Mouse (Mus musculus) ES-E14 (cell line): ENCODE measurements around the gene Gm21972. TPM values are rescaled to one million over a fixed set of nuclear protein-coding genes. Genes with fewer than 3 reads are reported as not detected.

Source experiments
- DNase-seq: peaks from one replicate; pipeline ENCODE4 v3.0.0-alpha.2; 2013; ENCODE audit warnings: low read depth, low spot score
- H3K27ac ChIP-seq: 2 replicates; pipeline ENCODE4 v1.5.1; 2012; ENCODE audit warnings: low read depth, mild to moderate bottlenecking, low read length, moderate library complexity, mixed read lengths; ENCODE audit not compliant: poor library complexity, insufficient read depth, severe bottlenecking
- H3K36me3 ChIP-seq: 2 replicates; pipeline ENCODE4 v1.6.1; 2012; ENCODE audit warnings: mild to moderate bottlenecking, low read length, moderate library complexity, mixed read lengths; ENCODE audit not compliant: control insufficient read depth, poor library complexity, insufficient read depth, severe bottlenecking
- H3K4me1 ChIP-seq, 2 experiments: fragments of 150-350 bp in 1 of 2; sonication (generic) in 1 of 2; 2 replicates each; pipeline ENCODE4 v1.6.1; 2012; ENCODE audit warnings: low read length in 2 of 2, mild to moderate bottlenecking in 1 of 2, mixed read lengths in 1 of 2; ENCODE audit not compliant: control insufficient read depth in 2 of 2, insufficient read depth in 2 of 2, poor library complexity in 1 of 2
- H3K4me3 ChIP-seq, 2 experiments: fragments of 150-350 bp in 1 of 2; sonication (generic) in 1 of 2; 2 replicates each; pipeline ENCODE4 v1.5.1; 2012; ENCODE audit warnings: low read length in 2 of 2, low read depth in 1 of 2, mild to moderate bottlenecking in 1 of 2, mixed read lengths in 1 of 2; ENCODE audit not compliant: insufficient read depth in 1 of 2, poor library complexity in 1 of 2, severe bottlenecking in 1 of 2
- H3K9ac ChIP-seq: 2 replicates; pipeline ENCODE4 v1.6.1; 2012; ENCODE audit warnings: low read depth, mild to moderate bottlenecking, low read length, mixed read lengths; ENCODE audit not compliant: poor library complexity, insufficient read depth, severe bottlenecking
- H3K9me3 ChIP-seq: fragments of 150-350 bp; sonication (generic); 2 replicates; pipeline ENCODE4 v1.6.1; 2012; ENCODE audit warnings: low read depth, mild to moderate bottlenecking, low read length; ENCODE audit not compliant: control insufficient read depth, insufficient read depth
- CHD2 ChIP-seq: IDR thresholded peaks from 2 replicates; pipeline ENCODE4 v1.6.1; 2014; ENCODE audit warnings: mild to moderate bottlenecking, low read depth, low read length, inconsistent platforms
- HCFC1 ChIP-seq: IDR thresholded peaks from 2 replicates; pipeline ENCODE4 v1.6.1; 2012; ENCODE audit warnings: low read length, inconsistent platforms, borderline replicate concordance; ENCODE audit not compliant: insufficient read depth
- MAFK ChIP-seq: IDR thresholded peaks from 2 replicates; pipeline ENCODE4 v1.6.1; 2014; ENCODE audit warnings: mild to moderate bottlenecking, low read depth, low read length, inconsistent platforms; ENCODE audit not compliant: insufficient read depth
- ZC3H11A ChIP-seq: IDR thresholded peaks from 2 replicates; pipeline ENCODE4 v1.6.1; 2012; ENCODE audit warnings: low read depth, mild to moderate bottlenecking, inconsistent platforms, low read length, borderline replicate concordance
- ZNF384 ChIP-seq: IDR thresholded peaks from 2 replicates; pipeline ENCODE4 v1.6.1; 2012; ENCODE audit warnings: low read depth, low read length, inconsistent platforms
- in situ Hi-C, 2 experiments: fragments of 600-800 bp; cut with MboI; formaldehyde crosslinking; loops; one replicate each; pipeline ENCODE4 v1.15.1; 2025; ENCODE audit warnings: low sequenced_read_pairs in 2 of 2, inconsistent platforms in 1 of 2; ENCODE audit not compliant: unreplicated experiment in 2 of 2
- total RNA-seq: library from RNA; depleted of rRNA; stranded (reverse); fragments of 300-350 nt; gene quantifications from 2 replicates; pipeline ENCODE4 v1.2.3, GENCODE M21; 2012; rRNA removed

The Gm21972 gene
- total RNA-seq, 1 experiment = not detected

- Histone ChIP-seq H3K9me3 (no peaks in the 10 kb centered on the region), H3K9ac (no peak overlapping the region), H3K4me1 (peaks cover 4% of the 10 kb centered on the region in 2 experiments; a peak in 2 of 4 replicates), H3K36me3 (peaks cover 20% of the 10 kb centered on the region; the same call in 1 of the 2 replicates), H3K27ac (no peak overlapping the region), H3K4me3 (no peak overlapping the region)
- TF ChIP-seq ZNF384 (no peak), HCFC1 (no peak), MAFK (no peak), CHD2 (no peak), ZC3H11A (no peak)
- in situ Hi-C loops = no loop called here
- no peak for DNase-seq
These were observed 65.6 kb downstream of the Gm21972 start for GRCm38 (mm10) chr1:86199026-86199425.

GRCm38 (mm10) chr1:86201312-86201711 lies 67.9 kb downstream of the Gm21972 start:
- Histone ChIP-seq H3K9me3 (no peaks in the 10 kb centered on the region), H3K36me3 (peaks cover 18% of the 10 kb centered on the region; the same call in 1 of the 2 replicates), H3K27ac (no peak overlapping the region), H3K4me1 (peaks cover 4% of the 10 kb centered on the region in 2 experiments; a peak in 2 of 4 replicates), H3K9ac (no peak overlapping the region), H3K4me3 (no peak overlapping the region)
- TF ChIP-seq MAFK (no peak), ZNF384 (no peak), CHD2 (no peak)
- in situ Hi-C loops = no loop called here
- no peak for DNase-seq

GRCm38 (mm10) chr1:86202617-86203219 lies 69.3 kb downstream of the Gm21972 start:
- no peak overlapping the region for H3K27ac ChIP-seq
- in situ Hi-C loops = no loop called here
- no peak overlapping the region for H3K4me3 ChIP-seq
- TF ChIP-seq ZNF384 (no peak), ZC3H11A (no peak), CHD2 (no peak), HCFC1 (no peak)
- H3K4me1 ChIP-seq = peaks cover 4% of the 10 kb centered on the region in 2 experiments; a peak in 2 of 4 replicates
- no peak overlapping the region for H3K9ac ChIP-seq
- peaks cover 17% of the 10 kb centered on the region; the same call in 1 of the 2 replicates for H3K36me3 ChIP-seq
- no peaks in the 10 kb centered on the region for H3K9me3 ChIP-seq
- DNase-seq = no peak

- TF ChIP-seq CHD2 (no peak), ZC3H11A (no peak), HCFC1 (no peak), MAFK (no peak)
- H3K4me3 ChIP-seq = no peak overlapping the region
- no peaks in the 10 kb centered on the region for H3K9me3 ChIP-seq
- no peak overlapping the region for H3K9ac ChIP-seq
- H3K36me3 ChIP-seq = peaks cover 17% of the 10 kb centered on the region; the same call in 1 of the 2 replicates
- no peak for DNase-seq
- in situ Hi-C loops = no loop called here
- H3K27ac ChIP-seq = no peak overlapping the region; the same call in 1 of the 2 replicates
- H3K4me1 ChIP-seq = peaks cover 0 to 1% of the 10 kb centered on the region in 2 experiments; a peak in 1 of 4 replicates
These were observed 77.2 kb downstream of the Gm21972 start for GRCm38 (mm10) chr1:86210676-86211075.

GRCm38 (mm10) chr1:86211498-86211897 lies 78.1 kb downstream of the Gm21972 start:
- Histone ChIP-seq H3K4me1 (peaks cover 0 to 1% of the 10 kb centered on the region in 2 experiments; a peak in 1 of 4 replicates), H3K27ac (no peak overlapping the region), H3K9ac (no peak overlapping the region), H3K4me3 (no peak overlapping the region), H3K36me3 (peaks cover 17% of the 10 kb centered on the region; the same call in 1 of the 2 replicates), H3K9me3 (no peaks in the 10 kb centered on the region)
- no peak for DNase-seq
- in situ Hi-C loops = no loop called here
- TF ChIP-seq ZNF384 = no peak

Other genes starting within 250 kb of the Gm21972 start
- 82.9 and 114 TPM in 2 replicates for gene Itm2c, start 239.4 kb upstream of the Gm21972 start, total RNA-seq
- gene 4933407L21Rik, start 205.2 kb upstream of the Gm21972 start, total RNA-seq = 0.09 TPM in 1 of 2 replicates, not detected in the other
- gene Gpr55, start 172.6 kb upstream of the Gm21972 start, total RNA-seq = 0.11 and 0.18 TPM in 2 replicates
- gene Spata3, start 116.8 kb upstream of the Gm21972 start, total RNA-seq = not detected in 2 replicates
- gene 2810459M11Rik, start 87.8 kb upstream of the Gm21972 start, total RNA-seq = 0.48 and 0.67 TPM in 2 replicates
- gene Psmd1, start 69.2 kb upstream of the Gm21972 start, total RNA-seq = 114 and 177 TPM in 2 replicates
- 0.13 and 0.21 TPM in 2 replicates for gene Htr2b, start 21.7 kb upstream of the Gm21972 start, total RNA-seq
- gene Armc9, start 21.1 kb downstream of the Gm21972 start, total RNA-seq = 12.6 TPM in 2 replicates
- 103 and 166 TPM in 2 replicates for gene B3gnt7, start 169.2 kb downstream of the Gm21972 start, total RNA-seq
- gene Ncl, start 225.8 kb downstream of the Gm21972 start, total RNA-seq = 496 and 529 TPM in 2 replicates